Mouse (Mus musculus) small intestine, adult 2 months (tissue): ENCODE data around the gene Atg2a.

Experiments
- CTCF ChIP-seq: fragments of 200-500 bp; IDR thresholded peaks from 2 replicates; pipeline ENCODE4 v1.5.1; 2012; ENCODE audit warnings: low read depth, mild to moderate bottlenecking, control low read depth, inconsistent platforms, low read length, moderate library complexity, mixed read lengths; ENCODE audit not compliant: insufficient replicate concordance, insufficient read length; ENCODE audit errors: extremely low read depth
- POLR2A ChIP-seq: fragments of 200-500 bp; IDR thresholded peaks from 2 replicates; pipeline ENCODE4 v1.6.1; 2012; ENCODE audit warnings: low read depth, mild to moderate bottlenecking, control low read depth, inconsistent platforms, low read length, moderate library complexity

- TF ChIP-seq CTCF (peak; percentile 91; the same call in 1 of the 2 replicates), POLR2A (peak; percentile 52; the same call in 1 of the 2 replicates)
Measured at GRCm38 (mm10) chr19:6268170-6268528, 26.7 kb downstream of the Atg2a start.
